In genomic region chr10:59323100-59323487, GRCm38 (mm10) we compare ENCODE assay signal across 1 mouse cellular context.
TF ChIP-seq lines count a peak whose summit lies in the region.

P4ha1 (plus strand) TSS chr10:59323296.

TF ChIP-seq in CH12.LX, 34 proteins besides CTCF, POLR2A, EP300 and RAD21 (continued from another document):
- TF ChIP-seq MEF2A (IDR thresholded peaks at IDR 0.05; ENCODE audit: borderline replicate concordance, low read depth, low read length) (peak; percentile 56; the same call in 1 of the 2 replicates), ETS1 (conservative IDR thresholded peaks at IDR 0.05; ENCODE audit: low read depth, low read length) (0 out of 2 replicates have a peak, but pooled peaks have one; percentile 13), NELFE (IDR thresholded peaks at IDR 0.05; ENCODE audit: low read depth, low read length) (peak; percentile 98), CHD2 (IDR thresholded peaks at IDR 0.05; ENCODE audit: low read length) (no peak), USF1 (IDR thresholded peaks at IDR 0.05; ENCODE audit: low read depth, low read length) (no peak), HCFC1 (IDR thresholded peaks at IDR 0.05; ENCODE audit: low read depth, low read length) (no peak), TCF12 (IDR thresholded peaks at IDR 0.05; ENCODE audit: low read depth, low read length) (peak; percentile 95), RCOR1 (conservative IDR thresholded peaks at IDR 0.05; ENCODE audit: low read depth, low read length) (no peak), PAX5 (IDR thresholded peaks at IDR 0.05; ENCODE audit: low read length) (no peak), ZC3H11A (IDR thresholded peaks at IDR 0.05; ENCODE audit: low read depth, low read length) (no peak), E2F4 (IDR thresholded peaks at IDR 0.05; ENCODE audit: insufficient replicate concordance, low read depth, low read length) (no peak), ZKSCAN1 (IDR thresholded peaks at IDR 0.05; ENCODE audit: borderline replicate concordance, low read depth, low read length) (no peak), KAT2A (IDR thresholded peaks at IDR 0.05; ENCODE audit: insufficient replicate concordance, low read length) (0 out of 2 replicates have a peak, but pooled peaks have one; percentile 32), POLR2AphosphoS2 (IDR thresholded peaks at IDR 0.05; ENCODE audit: low read depth, low read length) (peak; percentile 94), SMC3 (IDR thresholded peaks at IDR 0.05; ENCODE audit: low read depth, low read length) (peak; percentile 15), BHLHE40 (IDR thresholded peaks at IDR 0.05; ENCODE audit: low read depth, low read length) (no peak), MYC (IDR thresholded peaks at IDR 0.05; ENCODE audit: low read depth, low read length) (no peak), CHD1 (IDR thresholded peaks at IDR 0.05; ENCODE audit: low read depth, low read length) (no peak), UBTF (IDR thresholded peaks at IDR 0.05; ENCODE audit: low read depth, low read length) (no peak), USF2 (conservative IDR thresholded peaks at IDR 0.05; ENCODE audit: low read depth, low read length) (no peak), JUN (IDR thresholded peaks at IDR 0.05; ENCODE audit: insufficient read depth, low read depth, low read length) (no peak), SIN3A (IDR thresholded peaks at IDR 0.05; ENCODE audit: low read length) (peak; percentile 45), JUND (conservative IDR thresholded peaks at IDR 0.05; ENCODE audit: low read depth, low read length) (no peak)
